Mouse (Mus musculus) c-Kit-positive CD71-positive TER-119-negative erythroid progenitor cells, embryonic 14.5 days (primary cell): ENCODE results near the gene Olfr229.
"Not testable (repeated sequence)": the region's sequence is repeated elsewhere in the genome, so short reads cannot be mapped to it uniquely, and the experiment has no call there.

Experiments
- DNase-seq: peaks from one replicate; pipeline ENCODE4 v3.0.0-alpha.2; 2013; ENCODE audit warnings: low read depth

Olfr229 gene

DNA sequence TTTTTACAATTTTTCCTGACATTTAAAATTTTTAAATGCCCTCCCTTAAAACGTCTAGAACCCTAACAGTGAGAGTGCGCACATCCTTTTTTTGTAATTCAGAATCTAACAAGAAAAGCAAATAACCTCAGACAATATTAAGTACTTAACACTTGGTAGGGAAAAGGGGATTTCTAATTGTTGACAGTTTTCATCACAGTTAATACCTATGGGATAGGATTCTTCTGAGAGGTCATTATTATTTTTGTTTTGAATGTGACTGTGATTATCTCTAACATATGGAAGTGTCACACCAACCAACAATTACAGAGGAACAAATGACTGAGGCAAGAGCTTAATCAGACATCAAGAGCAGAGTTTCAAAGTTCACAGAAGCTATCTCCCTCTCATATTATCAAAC lies at the start of gene Olfr229:
Gene Olfr229, plus strand, starts transcription at position 301 of the 400 bp plus-strand sequence.
- DNase-seq: no peak

DNA sequence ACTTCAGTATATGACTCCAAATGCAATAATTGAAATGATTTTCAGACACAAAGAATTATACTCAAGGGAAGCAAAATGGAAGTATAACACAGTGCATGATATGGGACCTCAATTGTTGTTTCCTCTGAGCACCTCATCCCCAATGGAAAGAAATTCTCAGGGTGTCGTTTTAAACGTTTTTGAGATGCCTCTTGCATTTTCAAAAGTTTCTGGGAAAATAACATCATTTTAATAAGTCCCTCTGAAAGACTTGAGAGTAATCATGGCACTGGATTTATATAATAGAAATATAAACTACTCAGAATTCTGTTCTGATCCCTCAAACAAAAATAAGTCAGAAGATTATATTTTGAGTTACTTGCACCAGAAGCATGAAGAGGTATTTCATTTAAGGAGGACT lies 41.0 kb upstream of the Olfr229 start, which contains the start of gene Olfr972:
Gene Olfr972, plus strand, starts transcription at position 301 of the 400 bp plus-strand sequence.
- DNase-seq: no peak

DNA sequence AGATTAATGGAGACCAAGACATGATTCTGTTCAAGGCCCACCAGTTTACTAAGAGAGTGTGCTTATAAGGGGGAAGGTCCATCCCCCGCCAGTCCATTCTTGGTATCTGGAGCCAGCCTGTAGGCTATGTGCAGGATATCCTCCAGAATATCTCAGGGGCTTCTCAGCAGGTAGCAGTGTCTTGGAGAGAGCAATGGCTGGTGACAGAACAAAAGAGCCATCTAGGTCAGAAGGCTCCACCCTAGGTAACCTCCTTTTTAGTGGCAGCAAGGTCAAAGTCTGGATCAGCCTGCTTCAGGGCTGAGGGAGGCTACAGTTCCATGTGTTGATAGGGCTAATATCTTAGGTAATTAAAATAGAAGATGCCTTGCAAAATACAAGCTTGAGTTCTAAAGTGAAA lies 35.1 kb upstream of the Olfr229 start:
- not testable (repeated sequence) for DNase-seq

DNA sequence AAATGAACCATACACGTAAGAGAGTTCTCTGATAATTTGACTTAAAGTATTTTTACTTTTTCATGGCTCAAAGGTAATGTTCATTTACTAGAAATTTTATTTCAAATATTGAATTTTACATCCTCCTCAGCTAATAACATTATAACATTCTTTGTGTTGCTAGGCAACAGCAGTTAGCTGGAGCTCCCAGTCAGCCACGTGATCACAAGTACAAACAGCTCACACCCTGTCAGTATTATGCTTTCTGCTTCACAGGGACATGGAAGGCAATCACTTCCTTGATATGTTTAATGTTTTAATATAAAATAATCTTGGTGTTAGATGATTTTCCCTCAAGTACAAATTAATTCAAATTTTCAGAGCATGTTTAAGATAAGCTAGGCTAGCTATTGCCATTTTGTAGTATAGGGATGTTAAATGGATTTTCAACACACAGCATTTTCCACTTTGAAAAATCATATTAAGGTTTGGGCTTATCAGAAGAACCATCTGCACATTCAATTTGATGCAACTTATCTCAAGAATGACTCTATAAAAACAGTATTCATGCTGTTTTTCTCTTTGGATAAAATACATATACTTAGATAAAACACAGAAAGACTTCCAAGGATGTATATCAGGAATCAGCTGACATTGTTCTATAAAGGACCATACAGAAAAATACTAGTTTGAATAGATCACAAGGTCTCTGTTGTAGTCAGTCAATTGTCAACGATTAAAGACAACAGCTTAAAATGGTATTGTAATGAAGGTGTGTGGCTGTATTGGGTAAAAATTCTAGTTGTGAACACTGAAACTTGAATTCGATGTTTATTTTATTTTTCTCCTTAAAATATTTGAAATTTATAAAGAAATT lies 29.4 kb upstream of the Olfr229 start:
- not testable (repeated sequence) for DNase-seq

DNA sequence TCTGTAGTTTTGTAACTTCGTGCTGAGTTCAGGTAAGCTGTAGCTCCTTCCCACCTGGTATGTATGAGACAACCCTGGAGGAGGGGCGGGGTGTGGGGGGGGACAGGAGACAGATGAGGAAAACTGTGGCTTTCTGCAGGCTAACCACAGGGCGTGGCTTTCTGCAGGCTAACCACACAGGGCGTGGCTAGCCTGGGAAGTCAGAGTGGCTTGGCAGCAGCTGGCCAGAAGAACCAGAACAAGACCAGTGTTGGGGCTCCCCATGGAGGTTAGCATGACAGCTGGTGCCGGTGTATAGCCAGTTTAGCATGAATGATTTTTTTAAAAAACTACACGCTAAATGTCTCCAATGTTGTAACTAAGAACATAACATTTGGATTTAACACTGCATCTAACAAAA lies 2.0 kb upstream of the Olfr229 start:
- no peak for DNase-seq

DNA sequence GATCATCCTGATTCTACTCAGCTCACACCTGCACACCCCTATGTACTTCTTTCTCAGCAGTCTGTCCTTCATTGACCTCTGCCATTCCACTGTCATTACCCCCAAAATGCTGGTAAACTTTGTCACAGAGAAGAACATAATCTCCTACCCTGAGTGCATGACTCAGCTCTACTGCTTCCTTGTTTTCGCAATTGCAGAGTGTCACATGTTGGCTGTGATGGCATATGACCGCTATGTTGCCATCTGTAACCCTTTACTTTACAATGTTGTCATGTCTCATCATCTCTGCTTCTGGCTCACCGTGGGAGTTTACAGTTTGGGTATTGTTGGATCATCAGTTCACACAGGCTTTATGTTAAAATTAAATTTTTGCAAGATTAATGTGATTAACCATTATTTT lies 2.8 kb downstream of the Olfr229 start:
- no peak for DNase-seq

DNA sequence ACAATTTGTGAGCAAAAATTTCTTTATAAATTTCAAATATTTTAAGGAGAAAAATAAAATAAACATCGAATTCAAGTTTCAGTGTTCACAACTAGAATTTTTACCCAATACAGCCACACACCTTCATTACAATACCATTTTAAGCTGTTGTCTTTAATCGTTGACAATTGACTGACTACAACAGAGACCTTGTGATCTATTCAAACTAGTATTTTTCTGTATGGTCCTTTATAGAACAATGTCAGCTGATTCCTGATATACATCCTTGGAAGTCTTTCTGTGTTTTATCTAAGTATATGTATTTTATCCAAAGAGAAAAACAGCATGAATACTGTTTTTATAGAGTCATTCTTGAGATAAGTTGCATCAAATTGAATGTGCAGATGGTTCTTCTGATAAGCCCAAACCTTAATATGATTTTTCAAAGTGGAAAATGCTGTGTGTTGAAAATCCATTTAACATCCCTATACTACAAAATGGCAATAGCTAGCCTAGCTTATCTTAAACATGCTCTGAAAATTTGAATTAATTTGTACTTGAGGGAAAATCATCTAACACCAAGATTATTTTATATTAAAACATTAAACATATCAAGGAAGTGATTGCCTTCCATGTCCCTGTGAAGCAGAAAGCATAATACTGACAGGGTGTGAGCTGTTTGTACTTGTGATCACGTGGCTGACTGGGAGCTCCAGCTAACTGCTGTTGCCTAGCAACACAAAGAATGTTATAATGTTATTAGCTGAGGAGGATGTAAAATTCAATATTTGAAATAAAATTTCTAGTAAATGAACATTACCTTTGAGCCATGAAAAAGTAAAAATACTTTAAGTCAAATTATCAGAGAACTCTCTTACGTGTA lies 21.1 kb downstream of the Olfr229 start:
- not testable (repeated sequence) for DNase-seq

DNA sequence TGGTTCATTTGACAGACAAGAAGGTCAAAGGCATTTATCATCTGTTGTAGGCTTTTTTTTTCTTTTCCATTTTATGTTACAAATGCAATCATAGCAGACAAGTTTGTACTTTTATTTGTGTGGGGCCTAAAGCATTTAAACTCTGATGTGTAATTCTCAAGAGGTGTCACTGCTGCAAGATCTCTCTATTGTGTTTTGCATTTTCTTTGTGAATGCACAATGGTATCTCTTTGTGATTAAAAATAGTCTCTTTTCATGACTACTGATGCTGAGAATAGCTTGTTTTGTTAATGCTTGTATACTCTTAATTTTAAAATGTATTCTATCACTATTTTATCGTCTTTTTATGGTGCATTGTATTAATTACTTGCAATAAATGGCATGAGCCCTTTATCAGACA lies 21.7 kb downstream of the Olfr229 start:
- DNase-seq: not testable (repeated sequence)

DNA sequence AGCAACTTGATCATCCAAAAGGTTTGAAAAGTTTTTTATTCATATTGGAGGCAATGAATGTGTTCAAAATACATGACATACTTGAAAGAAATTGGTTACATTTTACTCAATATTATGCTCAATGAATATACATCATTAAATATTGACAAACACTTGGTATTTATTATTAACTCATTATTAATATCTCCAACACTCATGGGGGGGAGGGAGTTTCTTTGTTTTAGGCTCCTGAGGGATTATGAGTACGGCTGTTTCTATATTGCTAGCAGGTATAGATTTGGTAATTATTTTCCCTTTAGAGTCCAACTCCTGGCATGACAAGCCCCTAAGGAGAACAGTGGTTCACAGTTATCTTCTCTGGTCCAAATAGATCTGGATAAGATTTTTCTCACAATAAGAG lies 30.1 kb downstream of the Olfr229 start, which contains the start of gene Olfr974:
Gene Olfr974, plus strand, starts transcription at position 301 of the 400 bp plus-strand sequence.
- no peak for DNase-seq

DNA sequence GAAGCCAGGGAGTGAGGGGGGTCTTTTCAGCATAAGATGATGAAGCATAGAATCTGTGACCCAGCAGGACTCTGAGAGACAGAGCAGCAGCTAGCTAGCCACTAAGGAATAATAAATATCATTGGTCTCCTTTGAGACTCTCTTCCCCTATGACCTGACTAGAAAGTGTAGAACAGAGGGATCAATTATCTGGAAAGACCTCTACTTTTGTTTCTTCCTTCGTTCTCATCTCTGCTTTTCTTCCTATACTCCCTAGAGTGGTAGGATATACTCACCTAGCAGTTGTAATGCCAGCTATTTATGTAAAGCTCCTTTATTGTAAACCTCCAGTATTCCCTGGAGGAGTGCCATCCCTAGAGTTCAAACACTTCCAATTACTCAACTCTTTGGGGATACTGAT lies 44.8 kb downstream of the Olfr229 start, which contains the start of gene Olfr975:
Gene Olfr975, minus strand, starts transcription at position 101 of the 400 bp plus-strand sequence.
- DNase-seq: no peak

DNA sequence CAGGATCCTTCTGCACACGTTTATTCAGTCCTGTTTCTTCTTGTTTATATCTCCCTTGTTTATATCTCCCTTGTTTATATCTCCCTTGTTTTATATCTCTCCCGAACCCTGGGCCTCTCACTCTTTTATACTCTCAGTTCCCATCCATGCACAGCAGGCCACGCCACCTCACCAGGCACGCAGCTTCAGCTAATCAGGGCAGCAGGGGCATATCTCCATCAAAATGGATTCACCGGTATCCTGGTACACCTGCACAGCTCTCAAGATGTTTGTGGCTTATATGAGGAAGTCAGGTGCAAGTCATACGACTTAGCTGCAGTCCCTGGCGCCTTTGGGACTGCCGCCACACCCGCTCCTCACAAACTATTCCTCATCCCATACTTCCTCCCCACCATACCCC lies 53.9 kb downstream of the Olfr229 start, which contains the start of gene Olfr976:
Gene Olfr976, minus strand, starts transcription at position 101 of the 400 bp plus-strand sequence.
- not testable (repeated sequence) for DNase-seq
